Mouse (Mus musculus) layer of hippocampus, adult 8-10 months (tissue): ENCODE results near the gene B3galt1. TPM values are rescaled to one million over a fixed set of nuclear protein-coding genes. Genes with fewer than 3 reads are reported as not detected.

Experiments used
- DNase-seq, 2 experiments: peaks; one replicate each; pipeline ENCODE4 v3.0.0; 2022; ENCODE audit warnings: low spot score in 2 of 2
- total RNA-seq, 4 experiments: library from RNA; stranded (reverse); gene quantifications; 2 replicates each; pipeline ENCODE4 v1.2.4; 2022

Gene B3galt1
- total RNA-seq, 4 experiments from 2014 or later: 64.0 to 87.7 (median 74.8) TPM

DNA sequence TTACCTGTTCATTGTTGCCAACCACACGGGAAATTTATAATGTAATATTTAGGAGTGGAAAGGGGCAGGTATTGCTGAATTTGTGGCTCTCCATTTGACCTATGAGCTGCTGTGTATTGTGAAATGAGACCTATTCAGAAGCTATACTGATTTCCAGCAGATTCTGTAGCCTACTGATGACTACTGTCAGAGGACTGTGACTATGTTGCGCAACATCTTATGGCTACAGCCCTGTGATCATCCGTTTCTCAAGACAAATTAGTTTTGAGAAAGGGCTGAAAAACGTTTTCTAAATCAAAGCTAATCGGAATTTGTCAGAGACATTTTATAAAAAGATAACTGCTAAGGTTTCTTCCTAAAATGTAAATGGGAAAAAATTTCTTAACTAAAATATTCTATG, 158.6 kb downstream of the B3galt1 start:
- no peak for DNase-seq

DNA sequence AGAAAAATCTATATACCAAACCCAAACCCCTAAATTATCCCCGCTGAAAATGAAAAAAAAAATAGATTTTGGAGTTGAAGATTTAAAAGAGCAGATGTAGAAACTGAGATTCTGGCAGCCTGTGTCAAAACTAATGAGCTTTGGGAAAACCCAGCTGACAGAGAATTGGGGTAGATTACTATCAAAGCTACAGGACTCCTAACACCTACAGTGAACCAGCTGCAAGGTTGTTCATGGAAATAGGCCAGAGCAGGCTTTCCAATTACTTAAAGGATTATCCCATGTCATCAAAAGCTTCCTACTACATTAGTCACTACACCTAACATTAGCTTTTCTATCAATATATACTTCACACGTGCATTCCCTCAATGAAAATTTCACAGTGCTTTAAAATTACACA, 165.1 kb downstream of the B3galt1 start:
- no peak for DNase-seq

DNA sequence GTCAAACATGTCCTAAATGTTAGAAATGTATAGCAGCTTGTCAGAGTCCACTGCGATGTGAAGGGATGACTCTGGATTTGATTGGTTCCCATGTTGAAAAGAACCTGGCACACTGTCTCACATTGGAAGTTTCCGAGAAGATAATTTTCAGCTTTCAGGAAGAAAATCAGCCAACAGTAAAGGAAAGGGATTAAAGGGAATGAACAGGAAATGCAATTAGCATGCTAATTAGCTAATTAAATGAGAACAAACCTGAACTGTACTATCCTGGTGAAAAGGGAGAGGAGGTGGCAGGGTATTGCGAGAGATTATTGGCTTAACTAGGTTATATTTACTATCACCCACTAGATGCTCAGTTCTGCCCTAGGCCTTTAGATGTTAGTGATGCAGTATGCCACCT, 185.9 kb downstream of the B3galt1 start:
- DNase-seq: no peak

DNA sequence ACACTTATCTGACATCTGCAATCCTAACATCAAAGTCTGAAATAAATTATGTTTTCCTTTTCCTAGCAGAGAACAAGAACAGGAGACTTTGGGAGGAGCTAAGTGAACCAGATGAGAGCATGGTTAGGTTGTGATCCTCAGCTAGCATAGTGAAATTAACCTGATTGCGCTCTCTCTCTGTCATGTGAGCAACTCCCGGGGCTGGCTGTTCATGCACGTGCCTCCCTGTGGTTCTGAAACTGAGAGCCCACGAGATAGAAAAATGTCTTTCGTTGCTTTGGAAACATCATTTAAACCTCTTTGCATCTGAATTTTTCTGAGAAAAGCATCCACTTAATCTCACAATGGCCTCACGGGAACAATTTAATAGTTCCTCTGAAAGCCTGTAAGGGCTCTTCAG, 190.8 kb downstream of the B3galt1 start:
- DNase-seq: no peak

DNA sequence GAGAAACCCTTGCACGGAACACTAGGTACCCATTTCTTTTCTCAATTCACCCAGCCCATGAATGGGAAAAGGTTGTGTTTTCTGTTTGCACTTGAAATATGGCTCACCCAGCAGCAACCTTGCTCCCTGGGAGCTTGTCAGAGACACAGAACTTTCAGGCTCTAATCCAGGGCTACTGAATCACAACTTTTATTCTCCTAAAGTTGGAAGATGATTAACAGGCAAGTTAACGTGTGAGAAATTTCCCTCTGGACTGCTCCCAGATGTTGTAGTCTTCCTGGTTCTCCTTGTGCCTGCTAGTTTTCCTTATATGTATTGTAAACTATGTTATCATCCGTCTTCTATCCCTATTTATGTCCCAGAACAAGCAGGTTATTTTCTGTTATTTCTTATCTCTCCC, 221.9 kb downstream of the B3galt1 start:
- DNase-seq: no peak

DNA sequence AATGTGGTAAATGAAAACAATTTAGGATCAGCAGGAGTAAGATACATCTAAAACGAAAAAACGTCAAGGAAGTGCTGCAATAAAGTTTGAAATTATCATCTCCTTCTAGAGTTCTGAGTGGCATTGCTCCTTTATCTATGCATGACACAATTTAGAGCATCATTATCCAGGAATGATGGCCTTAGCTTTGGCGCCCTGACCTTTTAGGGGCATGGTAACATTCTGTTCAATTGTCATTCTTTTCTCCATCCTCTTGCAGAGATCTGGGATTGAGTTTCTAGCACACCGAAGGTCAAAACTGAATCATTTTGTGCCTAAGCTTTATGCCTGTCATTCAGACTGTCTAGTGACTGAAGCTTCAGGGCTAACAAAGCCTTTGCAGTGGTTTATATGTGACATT, 231.9 kb downstream of the B3galt1 start:
- no peak for DNase-seq

DNA sequence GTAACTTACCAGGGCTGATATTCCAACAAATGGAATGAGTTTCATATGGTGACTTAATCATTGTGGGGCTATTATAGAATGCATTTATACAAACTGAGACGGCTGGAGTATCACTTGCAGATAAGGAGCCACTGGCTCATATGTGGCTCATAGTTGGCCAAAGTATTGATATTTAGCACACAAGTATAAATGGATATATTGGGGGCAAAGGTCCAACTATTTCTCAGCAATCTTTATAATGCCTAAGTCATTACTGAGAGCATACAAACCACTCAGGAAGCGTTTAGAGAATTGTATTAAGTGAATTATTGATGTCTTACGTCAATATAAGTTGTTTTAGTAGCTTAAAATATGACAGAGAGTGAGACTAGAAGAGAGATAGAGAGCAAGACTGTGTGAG, 234.3 kb downstream of the B3galt1 start:
- no peak for DNase-seq

DNA sequence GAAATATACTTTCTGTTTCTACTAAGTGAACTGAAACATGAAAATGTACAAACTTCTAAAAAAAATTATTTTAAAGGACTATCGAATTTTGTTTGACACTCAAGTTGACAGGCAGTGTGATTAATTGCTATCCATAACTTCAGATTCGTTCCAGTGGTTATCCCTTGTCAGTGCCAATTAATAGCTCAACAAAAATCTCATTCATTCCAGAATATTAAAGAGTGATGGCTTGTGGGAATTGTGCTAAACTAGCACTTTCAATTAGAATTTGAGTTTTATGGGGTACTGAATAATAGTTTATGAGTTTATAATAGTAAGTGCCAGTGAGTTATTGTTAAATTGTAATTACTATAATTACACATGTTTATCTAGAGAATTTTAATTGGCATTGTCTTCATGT, 250.5 kb downstream of the B3galt1 start:
- no peak for DNase-seq

DNA sequence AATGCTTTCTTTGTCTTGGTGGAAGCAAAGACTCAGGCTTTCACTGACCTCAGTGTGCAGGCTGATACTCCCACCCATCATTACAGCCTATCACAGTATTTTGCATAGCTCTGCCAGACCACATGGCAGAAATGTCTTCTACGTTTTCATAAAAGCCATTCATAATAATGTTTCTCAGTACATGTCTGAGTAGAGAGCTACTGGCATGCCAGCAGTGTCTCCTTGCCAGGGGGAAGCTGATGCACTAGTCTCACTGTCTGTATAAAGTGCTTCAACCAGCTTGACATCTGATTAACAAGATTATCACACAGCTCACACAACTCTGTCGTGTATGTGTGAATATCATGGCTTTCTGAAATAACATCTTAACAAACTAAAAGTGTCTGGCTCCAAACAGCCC, 252.3 kb downstream of the B3galt1 start:
- DNase-seq: no peak

DNA sequence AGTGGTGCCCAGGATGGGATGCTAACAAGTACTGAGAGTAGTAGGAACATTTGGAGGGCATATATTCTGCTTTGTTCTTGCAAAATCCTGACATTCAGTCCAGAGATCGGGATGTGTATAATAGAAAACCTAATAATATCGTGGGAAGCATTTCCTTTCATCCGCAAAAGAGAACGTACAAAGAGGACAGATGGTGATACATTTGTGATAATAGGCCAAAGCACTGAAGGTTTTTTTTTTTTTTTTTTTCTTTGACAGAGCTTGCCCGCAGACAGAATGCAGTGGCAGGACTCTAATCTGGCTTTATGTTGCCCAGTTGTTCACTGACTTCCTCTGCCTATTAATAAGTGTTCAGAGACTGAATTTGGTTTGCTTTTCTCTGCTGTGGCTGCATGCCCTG, 256.7 kb downstream of the B3galt1 start:
- DNase-seq: no peak

DNA sequence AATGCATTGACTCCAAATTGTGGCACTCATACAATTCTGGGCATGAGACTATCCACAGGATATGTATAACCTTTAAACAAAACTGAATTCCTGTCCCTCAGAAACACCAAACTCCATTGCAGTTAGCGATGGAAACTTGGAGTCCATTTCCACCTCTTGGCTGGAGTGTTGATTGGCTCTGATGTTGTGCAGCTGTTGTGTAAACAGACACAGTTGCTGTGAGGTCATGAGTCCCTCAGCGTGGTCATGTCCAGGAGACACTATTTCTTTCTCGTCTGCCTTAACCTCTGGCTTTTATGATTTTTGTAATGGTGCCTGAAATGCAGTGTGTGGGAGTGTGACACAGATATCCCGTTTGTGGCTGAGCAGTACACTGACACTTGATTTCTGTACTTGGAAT, 262.0 kb downstream of the B3galt1 start:
- no peak for DNase-seq

DNA sequence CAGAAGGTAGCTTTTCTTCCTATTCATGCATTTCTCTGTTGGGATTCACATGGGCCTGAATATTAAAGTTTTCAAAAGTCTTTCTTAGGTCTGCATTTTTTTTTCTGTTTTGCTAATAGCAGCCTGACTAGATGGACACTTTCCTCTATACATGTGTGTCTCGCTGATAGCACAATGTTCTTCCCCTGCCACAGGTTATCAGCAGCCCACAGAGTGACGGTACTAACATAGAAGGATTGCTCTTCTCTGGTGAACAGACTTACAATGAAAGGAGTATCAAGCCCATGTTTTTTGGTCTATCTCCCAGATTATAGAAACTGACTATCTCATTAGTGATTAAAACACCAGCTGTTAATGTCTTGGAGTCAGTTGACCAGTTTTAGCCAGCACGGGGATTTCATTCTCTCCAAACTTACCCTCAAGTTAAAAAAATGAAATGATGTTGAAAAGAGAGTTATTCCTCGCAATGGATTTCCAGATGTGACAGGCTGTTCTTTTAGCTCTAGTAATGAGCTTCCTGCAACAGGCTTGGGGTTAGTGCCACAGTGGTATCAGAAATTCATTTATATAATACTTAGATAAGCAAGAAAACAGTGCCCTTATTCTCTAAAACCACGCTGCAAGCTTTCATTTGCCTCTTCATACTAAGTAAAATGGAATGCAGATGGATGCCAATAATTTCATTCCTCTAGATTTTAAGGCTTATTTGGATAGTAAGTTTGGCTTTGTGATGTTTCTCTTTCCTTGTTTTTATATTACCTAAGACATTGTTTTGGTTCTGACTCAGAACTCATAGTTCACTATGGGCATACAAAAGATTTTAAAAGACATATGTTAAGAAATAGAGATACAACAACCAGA, 263.6 kb downstream of the B3galt1 start:
- no peak for DNase-seq

DNA sequence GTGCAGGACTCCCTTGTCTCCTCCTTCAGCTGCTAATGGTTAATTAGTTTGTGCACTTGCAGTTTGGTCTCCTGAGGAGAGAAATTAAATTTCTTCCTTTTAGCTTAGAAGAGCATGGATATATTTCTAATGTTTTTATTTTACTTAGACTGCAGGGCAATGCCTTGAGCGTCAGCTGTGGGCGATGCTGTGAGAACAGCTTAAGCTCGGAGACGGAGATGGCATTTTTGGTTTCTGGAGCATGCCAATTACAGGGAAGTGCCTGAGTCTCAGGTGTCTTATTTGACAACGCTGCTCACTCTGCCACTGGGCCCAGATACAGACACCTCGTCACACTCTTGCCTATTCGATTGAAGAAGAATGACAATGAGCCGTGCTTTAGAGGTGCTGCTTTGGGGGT, 282.1 kb downstream of the B3galt1 start:
- DNase-seq: no peak

DNA sequence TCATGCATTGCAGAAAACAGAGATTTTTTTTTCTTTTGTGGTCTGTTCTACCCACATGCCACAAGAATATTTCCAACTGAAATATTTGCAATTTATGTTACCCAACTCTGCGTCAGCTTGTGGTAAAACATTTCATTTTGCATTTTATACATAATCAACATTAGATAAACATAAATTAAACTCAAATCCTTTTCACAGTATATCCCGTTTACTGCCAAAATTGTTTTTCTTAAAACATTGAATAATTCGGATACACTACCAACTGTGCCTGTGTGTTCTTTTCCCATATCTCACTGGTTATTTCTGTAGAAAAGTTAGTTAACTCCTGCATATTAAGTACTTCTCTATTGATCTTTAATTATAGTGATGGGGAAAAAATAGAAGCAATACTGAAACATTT, 285.1 kb downstream of the B3galt1 start:
- DNase-seq: no peak

DNA sequence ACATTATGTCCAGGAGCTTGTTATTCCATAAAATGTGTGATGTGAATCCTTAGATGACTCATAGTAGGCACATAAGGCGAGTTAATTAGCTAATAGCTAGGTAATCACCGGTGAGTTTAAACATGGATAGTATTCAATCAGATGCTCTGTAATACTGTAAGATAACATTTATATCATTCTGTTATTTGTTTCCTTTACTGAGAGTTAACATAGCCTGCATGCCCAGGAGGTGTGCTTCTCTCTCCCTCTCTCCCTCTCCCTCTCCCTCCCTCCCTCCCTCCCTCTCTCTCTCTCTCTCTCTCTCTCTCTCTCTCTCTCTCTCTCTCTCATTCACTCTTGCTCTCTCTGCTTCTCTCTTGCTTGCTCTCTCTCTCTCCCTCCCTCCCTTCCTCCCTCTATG, 292.7 kb downstream of the B3galt1 start:
- no peak for DNase-seq

DNA sequence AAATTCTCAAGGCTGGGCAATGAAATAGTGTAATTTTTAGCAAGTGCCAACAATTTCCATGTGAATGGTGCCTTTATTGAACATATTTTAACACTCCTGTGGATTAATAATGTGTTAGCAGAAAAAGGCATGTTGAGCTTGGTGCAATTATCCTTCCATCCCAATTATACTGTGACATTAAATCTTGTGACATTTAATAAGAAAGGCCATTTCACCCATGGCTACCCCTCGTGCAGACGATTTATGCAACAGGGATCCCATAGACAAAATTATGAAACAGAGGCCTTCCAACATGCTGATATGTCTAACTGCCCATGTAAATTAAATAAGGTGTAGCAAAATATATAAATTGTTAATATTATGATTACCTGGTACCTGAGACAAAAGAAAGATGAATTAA, 293.3 kb downstream of the B3galt1 start:
- DNase-seq: no peak

DNA sequence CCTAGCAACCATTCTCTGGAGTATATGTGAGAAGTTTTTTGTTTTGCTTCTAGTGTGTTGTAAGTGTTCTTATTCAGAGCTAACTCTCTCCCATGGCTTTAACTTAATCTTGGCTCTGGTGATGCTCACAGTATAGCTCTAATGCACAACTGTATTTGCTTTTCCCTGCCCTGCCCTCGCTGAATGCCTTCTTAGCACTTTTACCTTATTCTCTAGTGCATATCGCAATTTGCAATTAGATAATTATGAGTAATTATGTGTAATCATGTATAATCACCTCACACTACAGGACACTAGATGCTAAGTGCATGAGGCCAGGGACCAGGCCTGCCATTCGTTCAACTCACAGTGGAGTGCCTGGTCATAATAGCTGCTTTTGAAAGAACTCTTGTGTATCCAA, 307.7 kb downstream of the B3galt1 start:
- DNase-seq: no peak

DNA sequence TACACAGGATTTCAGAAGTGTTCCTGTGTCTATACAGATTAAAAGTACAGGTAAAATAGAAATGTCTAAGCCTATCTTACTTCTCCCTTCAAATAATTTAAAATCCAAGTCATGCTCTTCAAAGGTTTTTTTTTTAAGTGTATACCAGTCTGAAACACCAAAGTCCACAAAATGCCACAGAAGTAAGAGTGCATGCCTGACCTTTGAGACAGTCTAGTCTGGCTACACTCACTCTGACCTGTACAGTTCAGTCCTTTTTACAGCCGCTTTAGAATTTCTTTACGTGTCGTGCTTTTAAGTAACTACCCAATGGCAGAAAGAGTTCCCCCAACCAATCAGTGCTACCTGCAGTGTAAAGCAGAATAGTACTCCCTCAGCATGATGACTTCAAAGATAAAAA, 314.2 kb downstream of the B3galt1 start:
- no peak for DNase-seq

DNA sequence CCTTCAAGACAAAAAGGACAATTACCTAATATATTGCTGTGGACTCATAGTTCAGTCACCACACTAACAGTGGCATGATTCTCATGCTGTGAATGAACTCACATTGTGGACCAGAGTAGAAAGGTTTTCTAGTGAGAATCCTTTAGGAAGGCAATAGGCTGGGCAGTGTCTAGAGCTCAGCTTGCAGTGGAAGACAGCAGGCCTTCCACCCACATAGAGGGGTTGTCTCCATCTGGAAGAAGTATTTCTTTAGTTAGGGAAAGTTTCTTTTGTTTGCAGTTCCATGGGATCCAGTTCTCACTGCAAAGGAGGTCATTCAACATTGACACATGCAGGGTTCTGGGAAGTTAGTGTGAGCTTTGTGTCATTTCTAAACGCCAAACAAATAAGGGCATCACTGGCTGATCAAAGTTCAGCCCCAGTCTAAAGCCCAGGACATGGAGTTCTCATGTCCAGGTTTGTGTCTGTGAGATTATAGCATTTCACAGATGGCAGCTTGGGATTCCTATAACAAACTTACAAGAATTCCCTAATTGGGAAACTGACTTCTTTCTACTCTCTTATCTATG, 316.1 kb downstream of the B3galt1 start:
- DNase-seq: no peak

DNA sequence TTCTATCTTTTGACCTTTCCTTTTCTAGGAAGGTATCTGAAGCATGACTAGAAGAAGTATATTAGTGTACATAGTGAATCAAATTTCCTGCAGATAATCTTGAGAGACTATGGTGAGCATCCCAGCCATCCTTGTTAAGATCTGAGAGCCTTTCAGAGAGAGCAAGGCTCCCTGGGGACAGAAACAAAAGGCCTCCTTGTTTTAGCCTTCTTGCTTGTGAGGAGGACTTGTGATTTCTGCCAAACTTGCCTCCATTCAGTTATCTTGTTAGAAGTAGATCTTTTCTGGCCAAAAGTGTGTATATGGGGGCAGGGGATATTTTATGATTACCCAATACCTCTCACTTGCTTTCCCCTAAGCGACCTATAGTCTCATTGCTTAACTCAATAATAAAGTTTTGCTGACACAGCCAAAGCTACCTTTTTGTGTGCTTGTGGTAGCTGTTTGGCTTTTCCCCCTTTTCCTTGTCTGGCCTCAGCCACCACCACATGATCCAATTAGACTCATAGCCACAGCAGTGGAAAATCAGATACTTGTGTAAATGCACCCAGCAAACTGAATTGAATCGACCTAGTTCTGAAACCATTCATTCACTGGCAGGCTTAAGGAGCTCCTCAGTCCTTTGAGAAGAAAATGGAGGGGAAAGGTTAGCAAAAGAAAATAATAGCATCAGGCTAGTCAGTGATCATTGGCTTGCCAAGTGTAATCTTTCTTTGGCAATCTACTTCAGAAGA, 332.5 kb downstream of the B3galt1 start:
- peak in 1 of 2 experiments; percentile 33 for DNase-seq

DNA sequence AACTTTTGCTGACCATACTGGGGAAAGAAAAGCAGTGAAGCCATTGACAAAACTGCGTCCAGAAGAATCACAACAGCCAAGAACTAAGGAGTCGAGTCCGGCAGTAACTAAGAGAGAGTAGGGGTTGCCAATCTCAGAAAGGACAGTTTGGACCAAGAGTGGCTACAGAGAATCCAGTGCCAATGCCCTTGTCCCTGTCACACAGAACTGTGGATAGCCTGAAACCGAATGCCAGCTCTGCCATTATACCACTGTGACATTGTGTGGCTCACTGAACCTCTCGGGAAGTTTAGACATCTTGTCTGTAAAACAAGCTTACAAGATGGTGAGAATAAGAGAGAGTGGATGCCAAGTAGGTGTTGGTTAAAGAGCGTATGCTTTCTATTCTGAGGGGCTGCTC, 335.9 kb downstream of the B3galt1 start:
- no peak for DNase-seq

DNA sequence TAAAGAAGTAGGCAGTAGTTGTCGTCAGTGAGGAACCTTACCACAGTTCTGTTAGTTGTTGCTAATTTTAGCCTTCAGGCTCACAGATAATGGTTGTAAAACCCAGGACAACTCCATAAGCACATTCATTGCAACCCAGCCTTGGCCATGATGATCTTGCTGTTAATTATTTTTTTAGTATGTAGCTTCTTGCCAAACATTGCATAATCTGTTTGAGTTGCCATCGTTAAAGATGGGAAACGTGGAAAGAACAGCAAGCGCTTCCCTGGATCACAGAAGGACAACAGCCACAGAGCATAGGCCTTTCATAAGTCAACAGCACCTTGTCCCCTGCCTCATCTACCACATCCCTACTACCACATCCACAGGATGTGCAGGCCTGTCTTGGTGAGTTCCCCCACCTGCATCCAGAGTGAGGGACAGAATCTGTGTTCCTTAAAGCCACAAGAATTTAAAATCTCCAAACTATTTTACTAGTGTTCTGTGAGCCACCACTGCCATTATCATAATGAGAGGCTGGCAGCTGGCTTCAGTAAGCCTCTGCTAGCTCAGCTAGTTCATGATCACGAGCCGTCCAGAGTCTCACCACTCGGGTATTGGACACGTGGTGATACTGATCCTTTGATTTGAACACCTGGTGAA, 337.1 kb downstream of the B3galt1 start:
- no peak for DNase-seq
